Mouse (Mus musculus) MEL (cell line): Measurements from ENCODE around the gene Nf1.

Source experiments
- CTCF ChIP-seq, 3 experiments: IDR thresholded peaks in 2 of 3; conservative IDR thresholded peaks in 1 of 3; 2 replicates each; pipeline ENCODE4 v1.5.1; 2011 to 2012; ENCODE audit warnings: low read length in 3 of 3, low read depth in 2 of 3, mild to moderate bottlenecking in 2 of 3, improper control_type of control experiment in 1 of 3, inconsistent platforms in 1 of 3, mixed read lengths in 1 of 3, moderate library complexity in 1 of 3; ENCODE audit not compliant: control insufficient read depth in 1 of 3, insufficient read depth in 1 of 3, poor library complexity in 1 of 3, severe bottlenecking in 1 of 3
- E2F4 ChIP-seq: IDR thresholded peaks from 2 replicates; pipeline ENCODE4 v1.6.1; 2011; ENCODE audit warnings: low read depth, low read length, improper control_type of control experiment, borderline replicate concordance
- ELF1 ChIP-seq: IDR thresholded peaks from 2 replicates; pipeline ENCODE4 v1.6.1; 2014; ENCODE audit warnings: low read depth, mild to moderate bottlenecking, inconsistent platforms, low read length, improper control_type of control experiment, moderate library complexity
- EP300 ChIP-seq, 2 experiments: IDR thresholded peaks; 2 replicates each; pipeline ENCODE4 v1.6.1; 2011; ENCODE audit warnings: improper control_type of control experiment in 2 of 2, low read length in 2 of 2, low read depth in 1 of 2, mild to moderate bottlenecking in 1 of 2
- MYC ChIP-seq: IDR thresholded peaks from 2 replicates; pipeline ENCODE4 v1.6.1; 2011; ENCODE audit warnings: low read depth, mild to moderate bottlenecking, low read length, improper control_type of control experiment, moderate library complexity
- NRF1 ChIP-seq: IDR thresholded peaks from 2 replicates; pipeline ENCODE4 v1.6.1; 2014; ENCODE audit warnings: low read depth, mild to moderate bottlenecking, inconsistent platforms, low read length, improper control_type of control experiment, moderate library complexity; ENCODE audit not compliant: poor library complexity, insufficient read depth, severe bottlenecking
- POLR2A ChIP-seq, 2 experiments: IDR thresholded peaks; 2 replicates each; pipeline ENCODE4 v1.6.1; 2011 to 2012; ENCODE audit warnings: low read length in 2 of 2, mild to moderate bottlenecking in 2 of 2, control low read depth in 1 of 2, improper control_type of control experiment in 1 of 2, low read depth in 1 of 2, moderate library complexity in 1 of 2; ENCODE audit not compliant: control insufficient read depth in 1 of 2, insufficient read depth in 1 of 2, poor library complexity in 1 of 2
- SIN3A ChIP-seq: IDR thresholded peaks from 2 replicates; pipeline ENCODE4 v1.6.1; 2012; ENCODE audit warnings: low read length, improper control_type of control experiment, inconsistent platforms
- TAL1 ChIP-seq: IDR thresholded peaks from 2 replicates; pipeline ENCODE4 v1.6.1; 2012; ENCODE audit warnings: mild to moderate bottlenecking, inconsistent platforms, low read length, moderate library complexity, mixed read lengths
- TCF12 ChIP-seq: IDR thresholded peaks from 2 replicates; pipeline ENCODE4 v1.6.1; 2014; ENCODE audit warnings: low read depth, mild to moderate bottlenecking, inconsistent platforms, low read length, improper control_type of control experiment, moderate library complexity
- USF1 ChIP-seq: IDR thresholded peaks from 2 replicates; pipeline ENCODE4 v1.6.1; 2014; ENCODE audit warnings: low read depth, mild to moderate bottlenecking, inconsistent platforms, low read length, improper control_type of control experiment, moderate library complexity
- USF2 ChIP-seq, 2 experiments: IDR thresholded peaks; 2 replicates each; pipeline ENCODE4 v1.6.1; 2011 to 2012; ENCODE audit warnings: improper control_type of control experiment in 2 of 2, low read length in 2 of 2, borderline replicate concordance in 1 of 2, inconsistent platforms in 1 of 2, low read depth in 1 of 2, mild to moderate bottlenecking in 1 of 2; ENCODE audit not compliant: insufficient read depth in 1 of 2
- ZKSCAN1 ChIP-seq: IDR thresholded peaks from 2 replicates; pipeline ENCODE4 v1.6.1; 2012; ENCODE audit warnings: low read depth, mild to moderate bottlenecking, inconsistent platforms, low read length, improper control_type of control experiment, moderate library complexity
- ZNF384 ChIP-seq: IDR thresholded peaks from 2 replicates; pipeline ENCODE4 v1.6.1; 2012; ENCODE audit warnings: low read depth, mild to moderate bottlenecking, inconsistent platforms, low read length, improper control_type of control experiment

GRCm38 (mm10) chr11:79459846-79460245 is 120.4 kb downstream of the Nf1 start:
- TF ChIP-seq E2F4 (no peak), TCF12 (no peak), EP300 (IDR thresholded peaks at IDR 0.05; ENCODE audit: low read depth in 1 of 2, low read length in 2 of 2) (no peak), POLR2A (IDR thresholded peaks at IDR 0.05; ENCODE audit: control insufficient read depth in 1 of 2, insufficient read depth in 1 of 2, low read depth in 1 of 2, low read length in 2 of 2, poor library complexity in 1 of 2) (no peak), NRF1 (no peak), SIN3A (no peak), ZKSCAN1 (no peak), MYC (no peak), TAL1 (no peak), ZNF384 (no peak), USF1 (no peak), USF2 (IDR thresholded peaks at IDR 0.05; ENCODE audit: borderline replicate concordance in 1 of 2, insufficient read depth in 1 of 2, low read depth in 1 of 2, low read length in 2 of 2) (no peak), CTCF (IDR thresholded peaks at IDR 0.05 in 2 of 3, conservative IDR thresholded peaks at IDR 0.05 in 1 of 3; ENCODE audit: control insufficient read depth in 1 of 3, insufficient read depth in 1 of 3, low read depth in 2 of 3, low read length in 3 of 3, poor library complexity in 1 of 3, severe bottlenecking in 1 of 3) (no peak), ELF1 (no peak)
